Mouse (Mus musculus) thymus, adult 2 months (tissue): Measurements from ENCODE around the gene Thbs3. TPM values are rescaled to one million over a fixed set of nuclear protein-coding genes. Genes with fewer than 3 reads are reported as not detected.
"Not testable (repeated sequence)": the region's sequence is repeated elsewhere in the genome, so short reads cannot be mapped to it uniquely, and the experiment has no call there.

Experiments used
- DNase-seq: peaks from one replicate; pipeline ENCODE4 v3.0.0; 2021
- H3K27ac ChIP-seq: fragments of 200-500 bp; 2 replicates; pipeline ENCODE4 v1.5.1; 2012; ENCODE audit warnings: low read length, control low read depth; ENCODE audit not compliant: control insufficient read depth, insufficient read depth
- H3K27me3 ChIP-seq: fragments of 200-500 bp; 2 replicates; pipeline ENCODE4 v1.6.1; 2012; ENCODE audit warnings: mild to moderate bottlenecking, low read length, moderate library complexity, mixed read lengths; ENCODE audit not compliant: control insufficient read depth, insufficient read depth
- H3K36me3 ChIP-seq: fragments of 200-500 bp; 2 replicates; pipeline ENCODE4 v1.6.1; 2012; ENCODE audit warnings: mild to moderate bottlenecking, low read length, moderate library complexity; ENCODE audit not compliant: control insufficient read depth, insufficient read depth
- H3K4me1 ChIP-seq: fragments of 200-500 bp; replicated peaks from 2 replicates; pipeline ENCODE4 v1.6.1; 2012; ENCODE audit warnings: low read length; ENCODE audit not compliant: control insufficient read depth, insufficient read depth
- H3K4me3 ChIP-seq: fragments of 200-500 bp; 2 replicates; pipeline ENCODE4 v1.5.1; 2012; ENCODE audit warnings: mild to moderate bottlenecking, low read length, control low read depth, moderate library complexity; ENCODE audit not compliant: control insufficient read depth, insufficient read depth
- CTCF ChIP-seq: fragments of 200-500 bp; IDR thresholded peaks from 2 replicates; pipeline ENCODE4 v1.5.1; 2012; ENCODE audit warnings: mild to moderate bottlenecking, control low read depth, low read length, moderate library complexity, borderline replicate concordance; ENCODE audit not compliant: control insufficient read depth, poor library complexity, insufficient read depth; ENCODE audit errors: extremely low read depth
- POLR2A ChIP-seq: fragments of 200-500 bp; IDR thresholded peaks from 2 replicates; pipeline ENCODE4 v1.6.1; 2012; ENCODE audit warnings: mild to moderate bottlenecking, low read length, control low read depth, moderate library complexity; ENCODE audit not compliant: control insufficient read depth, poor library complexity, insufficient read depth; ENCODE audit errors: extremely low read depth
- WGBS: fragments of 180-500 bp; shearing (Covaris S2); methylation state at CpG from one replicate; pipeline ENCODE4 v1.1.7; 2018; 5-methylcytosine and 5-hydroxymethylcytosine counted together
- polyA plus RNA-seq: library from polyadenylated mRNA; depleted of rRNA; stranded (reverse); fragments of >200 nt; gene quantifications from 2 replicates; pipeline ENCODE4 v1.2.3, GENCODE M21; 2012

The Thbs3 gene
- polyA plus RNA-seq, 1 experiment, result 10.9 TPM

GRCm38 (mm10) chr3:89208075-89208657 lies 6.8 kb upstream of the Thbs3 start:
- Histone ChIP-seq H3K27ac (no peak overlapping the region), H3K4me1 (peaks cover 3% of the 10 kb centered on the region), H3K27me3 (no peaks in the 10 kb centered on the region), H3K36me3 (peaks cover 47% of the 10 kb centered on the region), H3K4me3 (no peak overlapping the region)
- DNase-seq, result no peak
- WGBS, result 95% methylated on average over 13 of the region's 13 CpGs
- TF ChIP-seq CTCF (no peak), POLR2A (no peak)

GRCm38 (mm10) chr3:89208736-89209135 lies 6.2 kb upstream of the Thbs3 start:
- no peaks in the 10 kb centered on the region; the same call in 1 of the 2 replicates for H3K4me1 ChIP-seq
- no peak for DNase-seq
- H3K36me3 ChIP-seq, result peaks cover 47% of the 10 kb centered on the region
- H3K4me3 ChIP-seq, result no peak overlapping the region
- no peaks in the 10 kb centered on the region for H3K27me3 ChIP-seq
- 91% methylated on average over 6 of the region's 6 CpGs for WGBS
- H3K27ac ChIP-seq, result no peak overlapping the region
- TF ChIP-seq CTCF (no peak), POLR2A (no peak)

GRCm38 (mm10) chr3:89209731-89210130 lies 5.2 kb upstream of the Thbs3 start:
- Histone ChIP-seq H3K36me3 (peaks cover 46% of the 10 kb centered on the region), H3K4me1 (peaks cover 3% of the 10 kb centered on the region), H3K27me3 (no peaks in the 10 kb centered on the region), H3K27ac (no peak overlapping the region), H3K4me3 (no peak overlapping the region)
- TF ChIP-seq CTCF (no peak), POLR2A (no peak)
- no peak for DNase-seq
- 94% methylated on average over 7 of the region's 7 CpGs for WGBS

GRCm38 (mm10) chr3:89210162-89210561 lies 4.8 kb upstream of the Thbs3 start:
- no peaks in the 10 kb centered on the region; the same call in 1 of the 2 replicates for H3K27me3 ChIP-seq
- H3K27ac ChIP-seq, result no peak overlapping the region
- no peak overlapping the region for H3K4me3 ChIP-seq
- peaks cover 42% of the 10 kb centered on the region for H3K36me3 ChIP-seq
- WGBS, result 87% methylated on average over 13 of the region's 13 CpGs
- H3K4me1 ChIP-seq, result peaks cover 3% of the 10 kb centered on the region
- DNase-seq, result no peak
- no peak for TF ChIP-seq CTCF
- TF ChIP-seq POLR2A, result no peak

- H3K27me3 ChIP-seq, result no peaks in the 10 kb centered on the region; the same call in 1 of the 2 replicates
- no peak overlapping the region for H3K27ac ChIP-seq
- H3K4me1 ChIP-seq, result peaks cover 3% of the 10 kb centered on the region
- WGBS, result 75% methylated on average over 7 of the region's 7 CpGs
- H3K36me3 ChIP-seq, result peaks cover 36% of the 10 kb centered on the region
- no peak overlapping the region for H3K4me3 ChIP-seq
- no peak for DNase-seq
- TF ChIP-seq POLR2A (no peak), CTCF (no peak)
Measured at GRCm38 (mm10) chr3:89210731-89211130, 4.2 kb upstream of the Thbs3 start.

- Histone ChIP-seq H3K27me3 (no peaks in the 10 kb centered on the region; the same call in 1 of the 2 replicates), H3K27ac (no peak overlapping the region), H3K36me3 (peaks cover 8% of the 10 kb centered on the region; the same call in 1 of the 2 replicates), H3K4me3 (peak overlapping the region; percentile 79), H3K4me1 (peaks cover 3% of the 10 kb centered on the region)
- TF ChIP-seq POLR2A (peak; percentile 33; the same call in 1 of the 2 replicates), CTCF (peak; percentile 26; the same call in 1 of the 2 replicates)
- under 1% methylated on average over 69 of the region's 69 CpGs for WGBS
- DNase-seq, result peak; percentile 90
Measured at GRCm38 (mm10) chr3:89213803-89214530, 1.0 kb upstream of the Thbs3 start.

GRCm38 (mm10) chr3:89215853-89216252 lies 873 bp downstream of the Thbs3 start:
- Histone ChIP-seq H3K27ac (no peak overlapping the region), H3K36me3 (no peaks in the 10 kb centered on the region), H3K4me1 (peaks cover 3% of the 10 kb centered on the region), H3K4me3 (no peak overlapping the region), H3K27me3 (no peaks in the 10 kb centered on the region; the same call in 1 of the 2 replicates)
- under 1% methylated on average over 6 of the region's 6 CpGs for WGBS
- peak; percentile 69; the same call in 1 of the 2 replicates for TF ChIP-seq CTCF
- no peak for TF ChIP-seq POLR2A
- peak; percentile 83 for DNase-seq

GRCm38 (mm10) chr3:89216407-89216806 lies 1.4 kb downstream of the Thbs3 start:
- not testable (repeated sequence) for H3K27me3 ChIP-seq, H3K4me3 ChIP-seq, DNase-seq, H3K36me3 ChIP-seq, H3K4me1 ChIP-seq, H3K27ac ChIP-seq
- 76% methylated on average over 7 of the region's 7 CpGs for WGBS
